Comparison of ENCODE assay signal across 12 mouse cellular contexts in genomic region chr2:135641636-135642035, GRCm38 (mm10). TPM values are rescaled to one million over a fixed set of nuclear protein-coding genes. Genes with fewer than 3 reads are reported as not detected.
A peak's percentile ranks its signal among the peaks of the same experiment; 100 is the strongest.
DNase-seq lines count a peak whose midpoint lies in the region; TF ChIP-seq lines count a peak whose summit lies in the region.
"Had no signal": no experiment of that assay in that cellular context is flagged by ENCODE, and none has a peak within 500 bp of the region (broad histone marks: within the 10 kb centered on the region; RNA-seq: fewer than 3 reads in every experiment).

No protein-coding gene starts in this region.

- DNase-seq in heart, postnatal 10 days = peak; percentile 42 to 53
- DNase-seq in heart, postnatal 4 days = no peak
- peak; percentile 83 for DNase-seq in NIH3T3 (ENCODE audit: low read depth)
- DNase-seq in cerebellum, adult 2 months = peak; percentile 56 to 92
- peak; percentile 10 for DNase-seq in lung, postnatal 14 days
- DNase-seq in yolk sac, embryonic 10.5 days (ENCODE audit: low spot score) = no peak
- DNase-seq in thymus, postnatal 10 days (ENCODE audit: low spot score in 2 of 2) = no peak
- DNase-seq: embryo, embryonic 11 days; heart, postnatal 36 days; thymus, postnatal 14 days had no signal

- 7% methylated on average over 2 of the region's 2 CpGs for WGBS in cerebellum, adult 2 months

- no peak for TF ChIP-seq POLR2A in cerebellum, adult 2 months (IDR thresholded peaks at IDR 0.05; ENCODE audit: borderline replicate concordance, insufficient read depth, low read length)

- intact Hi-C loops in heart, postnatal 10 days (cut with DNase I) = no loop called here

- TF ChIP-seq CTCF in cerebellum, adult 2 months (IDR thresholded peaks at IDR 0.05; ENCODE audit: borderline replicate concordance, insufficient read depth, low read depth, low read length) = no peak

- H3K27ac ChIP-seq in cerebellum, adult 2 months (ENCODE audit: insufficient read depth, low read length) = no peak overlapping the region
- H3K27ac ChIP-seq: midbrain, embryonic 13.5 days; neural tube, embryonic 12.5 days had no signal

- peaks cover 8% of the 10 kb centered on the region for H3K4me1 ChIP-seq in cerebellum, adult 2 months (ENCODE audit: control insufficient read depth, insufficient read depth, low read length)
- H3K4me1 ChIP-seq: midbrain, embryonic 13.5 days; neural tube, embryonic 12.5 days had no signal

- no peak overlapping the region for H3K4me3 ChIP-seq in cerebellum, adult 2 months (replicated peaks; ENCODE audit: insufficient read depth, low read depth, low read length)
- H3K4me3 ChIP-seq: midbrain, embryonic 13.5 days; neural tube, embryonic 12.5 days had no signal

- H3K27me3 ChIP-seq in cerebellum, adult 2 months (ENCODE audit: control insufficient read depth, insufficient read depth, low read length) = no peaks in the 10 kb centered on the region
- H3K27me3 ChIP-seq: midbrain, embryonic 13.5 days; neural tube, embryonic 12.5 days had no signal

RNA-seq across cellular contexts. Expression of gene Plcb4, which starts 17.2 kb away (rescaled TPM):
- total RNA-seq in heart, postnatal 10 days (2021) = 10 to 100 TPM; 71.4 to 95.2 TPM
- total RNA-seq in heart, postnatal 4 days (2021) = 10 to 100 TPM; 68.9 to 75.6 TPM
- polyA plus RNA-seq in cerebellum, adult 2 months (2012; rRNA removed) = 166 and 191 TPM in 2 replicates

Comparison
In these comparisons a context has a peak if more than half of its experiments do, and no peak if none do; other contexts are left out.
1. DNase-seq: peak in heart, postnatal 10 days (2 of 2), NIH3T3 (single experiment), cerebellum, adult 2 months (2 of 2) and lung, postnatal 14 days (single experiment); none in heart, postnatal 4 days (single experiment), yolk sac, embryonic 10.5 days (single experiment) and thymus, postnatal 10 days (0 of 2).